Comparison of ENCODE assay signal across 8 mouse cellular contexts in the genomic region with DNA sequence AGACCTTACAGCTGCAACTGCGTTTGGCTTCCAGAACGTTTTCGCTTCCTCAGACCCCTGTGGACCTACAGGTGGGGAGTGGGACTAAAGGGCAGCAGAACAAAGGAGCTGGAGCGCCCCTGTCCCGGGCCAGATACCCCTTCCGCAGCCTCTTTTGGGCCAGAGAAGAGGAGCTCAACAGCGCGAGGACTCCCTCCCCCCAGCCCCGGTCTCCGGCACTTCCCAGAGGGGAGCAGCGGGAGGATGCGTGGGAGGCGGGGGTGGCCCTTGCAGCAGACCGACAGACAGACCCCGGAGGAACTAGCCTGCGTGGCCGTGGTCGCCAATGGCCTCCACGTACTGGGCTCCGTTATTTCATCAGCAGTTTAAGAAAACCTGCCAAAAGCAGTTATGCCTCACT. TPM values are rescaled to one million over a fixed set of nuclear protein-coding genes. Genes with fewer than 3 reads are reported as not detected.
A peak's percentile ranks its signal among the peaks of the same experiment; 100 is the strongest.
DNase-seq lines count a peak whose midpoint lies in the region; ATAC-seq lines count a peak whose summit lies in the region.

No protein-coding gene starts in this region.

- no peaks in the 10 kb centered on the region for H3K9me3 ChIP-seq in forebrain, embryonic 12.5 days
- H3K9me3 ChIP-seq in hindbrain, embryonic 15.5 days = no peaks in the 10 kb centered on the region
- no peaks in the 10 kb centered on the region for H3K9me3 ChIP-seq in midbrain, embryonic 13.5 days

- peak; percentile 14 for DNase-seq in adrenal gland, adult 2 months
- no peak for DNase-seq in adrenal gland, adult 8-10 months
- DNase-seq in ovary, postnatal 10 days (ENCODE audit: low spot score) = peak; percentile 12
- no peak for DNase-seq in ovary, postnatal 14 days (ENCODE audit: low spot score)
- no peak for DNase-seq in urinary bladder, postnatal 25 days (ENCODE audit: low spot score)

- 12% methylated on average over 20 of the region's 20 CpGs for WGBS in forebrain, embryonic 12.5 days
- 11% methylated on average over 20 of the region's 20 CpGs for WGBS in hindbrain, embryonic 15.5 days
- 22% methylated on average over 20 of the region's 20 CpGs for WGBS in midbrain, embryonic 13.5 days

- ATAC-seq in forebrain, embryonic 12.5 days (ENCODE audit: low FRiP score) = peak; percentile 14; the same call in 1 of the 2 replicates
- peak; percentile 46 for ATAC-seq in hindbrain, embryonic 15.5 days (ENCODE audit: low FRiP score, low read depth)
- peak; percentile 62 for ATAC-seq in midbrain, embryonic 13.5 days

- H3K4me2 ChIP-seq in forebrain, embryonic 12.5 days = peak overlapping the region; percentile 64
- H3K4me2 ChIP-seq in hindbrain, embryonic 15.5 days = peak overlapping the region; percentile 75
- peak overlapping the region; percentile 65 for H3K4me2 ChIP-seq in midbrain, embryonic 13.5 days (replicated peaks)

- H3K4me3 ChIP-seq in forebrain, embryonic 12.5 days (replicated peaks) = peak overlapping the region; percentile 41
- H3K4me3 ChIP-seq in hindbrain, embryonic 15.5 days = peak overlapping the region; percentile 43
- peak overlapping the region; percentile 42 for H3K4me3 ChIP-seq in midbrain, embryonic 13.5 days (replicated peaks)

- no peak overlapping the region for H3K27ac ChIP-seq in forebrain, embryonic 12.5 days
- H3K27ac ChIP-seq in hindbrain, embryonic 15.5 days (replicated peaks) = no peak overlapping the region
- no peak overlapping the region for H3K27ac ChIP-seq in midbrain, embryonic 13.5 days

- H3K9ac ChIP-seq in forebrain, embryonic 12.5 days = peak overlapping the region; percentile 5; the same call in 1 of the 2 replicates
- H3K9ac ChIP-seq in hindbrain, embryonic 15.5 days = 0 out of 2 replicates have a peak overlapping the region, but pooled peaks have one; percentile 22
- 0 out of 2 replicates have a peak overlapping the region, but pooled peaks have one; percentile 23 for H3K9ac ChIP-seq in midbrain, embryonic 13.5 days (replicated peaks)

- H3K36me3 ChIP-seq in forebrain, embryonic 12.5 days (replicated peaks) = no peaks in the 10 kb centered on the region
- H3K36me3 ChIP-seq in hindbrain, embryonic 15.5 days = no peaks in the 10 kb centered on the region
- H3K36me3 ChIP-seq in midbrain, embryonic 13.5 days = no peaks in the 10 kb centered on the region

- H3K27me3 ChIP-seq in forebrain, embryonic 12.5 days = peaks cover 65% of the 10 kb centered on the region
- H3K27me3 ChIP-seq in hindbrain, embryonic 15.5 days = peaks cover 51% of the 10 kb centered on the region
- H3K27me3 ChIP-seq in midbrain, embryonic 13.5 days = peaks cover 67% of the 10 kb centered on the region

- peaks cover 8% of the 10 kb centered on the region for H3K4me1 ChIP-seq in forebrain, embryonic 12.5 days
- peaks cover 16% of the 10 kb centered on the region for H3K4me1 ChIP-seq in hindbrain, embryonic 15.5 days (replicated peaks)
- H3K4me1 ChIP-seq in midbrain, embryonic 13.5 days (replicated peaks) = 0 out of 2 replicates have a peak, but pooled peaks cover 4% of the 10 kb centered on the region

RNA-seq across cellular contexts. Expression of gene Fgf16, which starts 0.5 kb away (rescaled TPM):
- total RNA-seq in adrenal gland, adult 2 months (2021) = under 1 TPM; 0.46 to 0.86 TPM
- 0.28 and 0.31 TPM in 2 replicates for polyA plus RNA-seq in adrenal gland, adult 2 months (2012; rRNA removed)
- total RNA-seq in adrenal gland, adult 8-10 months (2022) = under 1 TPM; 0.17 to 0.59 (median 0.40) TPM
- 0.12 TPM in 1 of 2 replicates, not detected in the other for polyA plus RNA-seq in forebrain, embryonic 12.5 days (2016; fragmentation: Nextera tagmentation; extraction: Ambion mirVana)
- 0.18 TPM in 1 of 2 replicates, not detected in the other for polyA plus RNA-seq in hindbrain, embryonic 15.5 days (2015; fragmentation: Nextera tagmentation; extraction: Ambion mirVana)
- polyA plus RNA-seq in midbrain, embryonic 13.5 days (2015; fragmentation: Nextera tagmentation; extraction: Ambion mirVana) = not detected in 2 replicates

Comparison
In these comparisons a context has a peak if more than half of its experiments do, and no peak if none do; other contexts are left out.
1. DNase-seq: peak in adrenal gland, adult 2 months (single experiment) and ovary, postnatal 10 days (single experiment); none in adrenal gland, adult 8-10 months (single experiment), ovary, postnatal 14 days (single experiment) and urinary bladder, postnatal 25 days (single experiment).
2. Peak in every context shown above with its lines, with median percentiles within 50 percentile points of each other: ATAC-seq, H3K4me2 ChIP-seq, H3K4me3 ChIP-seq and H3K9ac ChIP-seq.